Mouse (Mus musculus): ENCODE data around the gene Sp6. TPM values are rescaled to one million over a fixed set of nuclear protein-coding genes. Genes with fewer than 3 reads are reported as not detected.

The Sp6 gene
- polyA plus RNA-seq, 1 experiment from 2014 or later: 0.46 TPM

Small RNA genes lying within 50 kb of the gene (microRNA-seq; reads per million reads assigned to microRNA genes)
- gene Mir8103: 1.1 reads per million

Other genes with a start within 250 kb of the Sp6 start
- gene Snx11, start 235.8 kb upstream of the Sp6 start, polyA plus RNA-seq (2016; fragmentation: Nextera tagmentation; extraction: Ambion mirVana): 40.5 and 45.1 TPM in 2 replicates
- gene Cbx1, start 224.3 kb upstream of the Sp6 start, polyA plus RNA-seq (2016; fragmentation: Nextera tagmentation; extraction: Ambion mirVana): 136 TPM in 2 replicates
- 82.8 and 88.2 TPM in 2 replicates for gene Nfe2l1, start 183.4 kb upstream of the Sp6 start, polyA plus RNA-seq (2016; fragmentation: Nextera tagmentation; extraction: Ambion mirVana)
- gene Copz2, start 163.5 kb upstream of the Sp6 start, polyA plus RNA-seq (2016; fragmentation: Nextera tagmentation; extraction: Ambion mirVana): 56.5 and 60.7 TPM in 2 replicates
- gene Cdk5rap3, start 96.9 kb upstream of the Sp6 start, polyA plus RNA-seq (2016; fragmentation: Nextera tagmentation; extraction: Ambion mirVana): 98.8 and 98.9 TPM in 2 replicates
- 0.53 and 1.5 TPM in 2 replicates for gene Prr15l, start 85.3 kb upstream of the Sp6 start, polyA plus RNA-seq (2016; fragmentation: Nextera tagmentation; extraction: Ambion mirVana)
- 21.5 and 22.5 TPM in 2 replicates for gene Pnpo, start 69.4 kb upstream of the Sp6 start, polyA plus RNA-seq (2016; fragmentation: Nextera tagmentation; extraction: Ambion mirVana)
- gene Sp2, start 30.4 kb upstream of the Sp6 start, polyA plus RNA-seq (2016; fragmentation: Nextera tagmentation; extraction: Ambion mirVana): 19.0 and 20.8 TPM in 2 replicates
- 21.2 and 23.9 TPM in 2 replicates for gene Scrn2, start 16.5 kb downstream of the Sp6 start, polyA plus RNA-seq (2016; fragmentation: Nextera tagmentation; extraction: Ambion mirVana)
- gene Lrrc46, start 28.0 kb downstream of the Sp6 start, polyA plus RNA-seq (2016; fragmentation: Nextera tagmentation; extraction: Ambion mirVana): 4.8 and 5.1 TPM in 2 replicates
- 64.8 and 70.1 TPM in 2 replicates for gene Mrpl10, start 28.2 kb downstream of the Sp6 start, polyA plus RNA-seq (2016; fragmentation: Nextera tagmentation; extraction: Ambion mirVana)
- 9.1 and 11.9 TPM in 2 replicates for gene Osbpl7, start 37.2 kb downstream of the Sp6 start, polyA plus RNA-seq (2016; fragmentation: Nextera tagmentation; extraction: Ambion mirVana)
- gene Tbx21, start 101.9 kb downstream of the Sp6 start, polyA plus RNA-seq (2016; fragmentation: Nextera tagmentation; extraction: Ambion mirVana): 0.10 TPM in 1 of 2 replicates, not detected in the other
- 10.1 and 10.5 TPM in 2 replicates for gene Tbkbp1, start 138.1 kb downstream of the Sp6 start, polyA plus RNA-seq (2016; fragmentation: Nextera tagmentation; extraction: Ambion mirVana)
- 53.9 and 57.8 TPM in 2 replicates for gene Kpnb1, start 174.5 kb downstream of the Sp6 start, polyA plus RNA-seq (2016; fragmentation: Nextera tagmentation; extraction: Ambion mirVana)

All from hindbrain, embryonic 12.5 days (tissue).